Mouse (Mus musculus) myocyte (in vitro differentiated cells): Measurements from ENCODE around the gene Nab2.

Experiments used
- MAX ChIP-seq: IDR thresholded peaks from one replicate; pipeline ENCODE4 v1.6.1; 2011; ENCODE audit warnings: low read depth, mild to moderate bottlenecking, control low read depth
- POLR2A ChIP-seq: IDR thresholded peaks from one replicate; pipeline ENCODE4 v1.6.1; 2011; ENCODE audit warnings: low read depth, mild to moderate bottlenecking, control low read depth, moderate library complexity; ENCODE audit not compliant: insufficient read length
- POLR2AphosphoS2 ChIP-seq: IDR thresholded peaks from one replicate; pipeline ENCODE4 v1.6.1; 2011; ENCODE audit warnings: low read depth, control low read depth; ENCODE audit not compliant: insufficient read length
- REST ChIP-seq: IDR thresholded peaks from one replicate; pipeline ENCODE4 v1.6.1; 2011; ENCODE audit warnings: mild to moderate bottlenecking, control low read depth, moderate library complexity; ENCODE audit not compliant: insufficient read depth, insufficient read length
- USF1 ChIP-seq: IDR thresholded peaks from one replicate; pipeline ENCODE4 v1.6.1; 2011; ENCODE audit warnings: low read depth, mild to moderate bottlenecking, control low read depth, moderate library complexity

DNA sequence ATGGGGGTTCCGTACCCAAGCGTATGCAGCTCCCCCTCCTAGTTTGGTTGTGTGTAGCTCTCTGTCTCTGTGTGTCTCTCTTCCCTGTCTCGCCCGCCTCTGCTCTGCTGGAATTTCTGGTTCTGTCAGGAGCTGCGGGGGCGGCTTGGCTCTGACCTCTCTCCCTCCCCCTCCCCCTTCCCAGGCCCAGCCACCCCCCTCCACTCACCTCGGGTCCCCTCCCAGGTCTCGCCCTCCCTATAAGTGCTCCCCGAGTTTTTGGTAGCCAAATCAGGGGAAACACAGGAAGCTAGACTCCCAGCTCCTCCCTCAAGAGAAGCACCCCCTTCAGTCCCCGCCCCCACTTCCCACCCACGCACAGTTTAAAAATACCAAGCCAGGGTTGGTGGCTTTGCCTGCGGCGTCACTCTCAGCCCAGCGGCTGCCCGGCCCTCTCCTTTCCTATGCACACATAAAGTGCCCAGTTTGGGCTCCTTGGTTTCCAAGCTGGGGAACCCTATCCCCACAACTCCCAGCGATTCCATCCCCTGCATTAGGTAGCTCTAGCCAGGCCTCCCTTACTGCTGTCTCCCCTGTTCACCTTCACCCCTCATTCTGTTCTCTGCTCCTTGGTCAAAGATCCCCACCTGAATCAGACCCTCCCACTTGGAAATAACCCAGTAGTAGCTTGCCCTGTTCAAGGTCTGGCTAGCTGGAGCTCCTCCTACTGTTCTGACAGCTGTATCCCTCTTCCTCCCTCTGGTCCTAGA, 6.3 kb downstream of the Nab2 start:
- TF ChIP-seq POLR2AphosphoS2: no peak
- TF ChIP-seq POLR2A: peak; percentile 15
- TF ChIP-seq MAX: no peak
- no peak for TF ChIP-seq REST
- TF ChIP-seq USF1: no peak
